Mouse (Mus musculus): ENCODE data around the gene Gm20388. TPM values are rescaled to one million over a fixed set of nuclear protein-coding genes. Genes with fewer than 3 reads are reported as not detected.

The Gm20388 gene
- polyA plus RNA-seq, 2 experiments = 8.5 TPM; not detected in 1

- Histone ChIP-seq H3K4me2 (ENCODE audit: low read depth) (no peak overlapping the region), H3K9me3 (ENCODE audit: control insufficient read depth, low read length) (no peaks in the 10 kb centered on the region), H3K27ac (no peak overlapping the region), H3K4me3 (ENCODE audit: insufficient read depth in 1 of 2, low read depth in 2 of 2, low read length in 2 of 2) (no peak overlapping the region), H3K36me3 (replicated peaks; ENCODE audit: control insufficient read depth, insufficient read depth, low read depth) (no peaks in the 10 kb centered on the region), H3K9ac (replicated peaks) (no peak overlapping the region), H3K4me1 (replicated peaks; ENCODE audit: control insufficient read depth in 2 of 2, insufficient read depth in 2 of 2, low read length in 1 of 2) (no peaks in the 10 kb centered on the region), H3K27me3 (ENCODE audit: control insufficient read depth, insufficient read depth, low read length) (no peaks in the 10 kb centered on the region)
- DNase-seq (ENCODE audit: low read depth in 3 of 3, low spot score in 3 of 3) = no peak
- 70% methylated on average over 8 of the region's 8 CpGs for WGBS (ENCODE audit: insufficient replicate concordance)
- TF ChIP-seq CTCF (IDR thresholded peaks at IDR 0.05; ENCODE audit: low read depth) (no peak), EP300 (IDR thresholded peaks at IDR 0.05; ENCODE audit: low read depth) (no peak)
- ATAC-seq (ENCODE audit: insufficient read depth) = no peak
These were observed 4242.1 kb downstream of the Gm20388 start for GRCm38 (mm10) chr8:124152771-124153170.

- no peaks in the 10 kb centered on the region for H3K27me3 ChIP-seq (ENCODE audit: control insufficient read depth, insufficient read depth, low read length)
- H3K4me2 ChIP-seq (ENCODE audit: low read depth) = no peak overlapping the region
- H3K36me3 ChIP-seq (replicated peaks; ENCODE audit: control insufficient read depth, insufficient read depth, low read depth) = no peaks in the 10 kb centered on the region
- TF ChIP-seq CTCF (IDR thresholded peaks at IDR 0.05; ENCODE audit: low read depth) (no peak), EP300 (IDR thresholded peaks at IDR 0.05; ENCODE audit: low read depth) (no peak)
- WGBS (ENCODE audit: insufficient replicate concordance) = 73% methylated on average over 7 of the region's 7 CpGs
- no peak overlapping the region for H3K4me3 ChIP-seq (ENCODE audit: insufficient read depth in 1 of 2, low read depth in 2 of 2, low read length in 2 of 2)
- no peaks in the 10 kb centered on the region for H3K9me3 ChIP-seq (ENCODE audit: control insufficient read depth, low read length)
- no peaks in the 10 kb centered on the region for H3K4me1 ChIP-seq (replicated peaks; ENCODE audit: control insufficient read depth in 2 of 2, insufficient read depth in 2 of 2, low read length in 1 of 2)
- H3K27ac ChIP-seq = no peak overlapping the region
- no peak for ATAC-seq (ENCODE audit: insufficient read depth)
- no peak for DNase-seq (ENCODE audit: low read depth in 3 of 3, low spot score in 3 of 3)
- no peak overlapping the region for H3K9ac ChIP-seq (replicated peaks)
These were observed 4245.7 kb downstream of the Gm20388 start for GRCm38 (mm10) chr8:124156324-124156723.

GRCm38 (mm10) chr8:124161683-124162082, 4251.0 kb downstream of the Gm20388 start:
- WGBS (ENCODE audit: insufficient replicate concordance) = 60% methylated on average over 5 of the region's 5 CpGs
- Histone ChIP-seq H3K27ac (no peak overlapping the region), H3K4me1 (replicated peaks; ENCODE audit: control insufficient read depth in 2 of 2, insufficient read depth in 2 of 2, low read length in 1 of 2) (no peaks in the 10 kb centered on the region), H3K9ac (replicated peaks) (no peak overlapping the region), H3K9me3 (ENCODE audit: control insufficient read depth, low read length) (no peaks in the 10 kb centered on the region), H3K27me3 (ENCODE audit: control insufficient read depth, insufficient read depth, low read length) (no peaks in the 10 kb centered on the region), H3K4me2 (ENCODE audit: low read depth) (no peak overlapping the region), H3K36me3 (replicated peaks; ENCODE audit: control insufficient read depth, insufficient read depth, low read depth) (no peaks in the 10 kb centered on the region), H3K4me3 (ENCODE audit: insufficient read depth in 1 of 2, low read depth in 2 of 2, low read length in 2 of 2) (no peak overlapping the region)
- no peak for DNase-seq (ENCODE audit: low read depth in 3 of 3, low spot score in 3 of 3)
- no peak for TF ChIP-seq CTCF (IDR thresholded peaks at IDR 0.05; ENCODE audit: low read depth)
- TF ChIP-seq EP300 (IDR thresholded peaks at IDR 0.05; ENCODE audit: low read depth) = no peak
- no peak for ATAC-seq (ENCODE audit: insufficient read depth)

- WGBS (ENCODE audit: insufficient replicate concordance) = 67% methylated on average over 5 of the region's 5 CpGs
These were observed 4252.6 kb downstream of the Gm20388 start for GRCm38 (mm10) chr8:124163258-124163657.

GRCm38 (mm10) chr8:124169749-124170148, 4259.1 kb downstream of the Gm20388 start:
- Histone ChIP-seq H3K27ac (no peak overlapping the region), H3K4me2 (ENCODE audit: low read depth) (no peak overlapping the region), H3K27me3 (ENCODE audit: control insufficient read depth, insufficient read depth, low read length) (no peaks in the 10 kb centered on the region), H3K9ac (replicated peaks) (no peak overlapping the region), H3K36me3 (replicated peaks; ENCODE audit: control insufficient read depth, insufficient read depth, low read depth) (no peaks in the 10 kb centered on the region), H3K9me3 (ENCODE audit: control insufficient read depth, low read length) (no peaks in the 10 kb centered on the region), H3K4me3 (ENCODE audit: insufficient read depth in 1 of 2, low read depth in 2 of 2, low read length in 2 of 2) (no peak overlapping the region), H3K4me1 (replicated peaks; ENCODE audit: control insufficient read depth in 2 of 2, insufficient read depth in 2 of 2, low read length in 1 of 2) (no peaks in the 10 kb centered on the region)
- no peak for DNase-seq (ENCODE audit: low read depth in 3 of 3, low spot score in 3 of 3)
- TF ChIP-seq EP300 (IDR thresholded peaks at IDR 0.05; ENCODE audit: low read depth) = no peak
- TF ChIP-seq CTCF (IDR thresholded peaks at IDR 0.05; ENCODE audit: low read depth) = no peak
- no peak for ATAC-seq (ENCODE audit: insufficient read depth)
- WGBS (ENCODE audit: insufficient replicate concordance) = 69% methylated on average over 7 of the region's 7 CpGs

More at GRCm38 (mm10) chr8:124163258-124163657, 4252.6 kb downstream of the Gm20388 start:
- H3K27ac ChIP-seq = no peak overlapping the region
- no peaks in the 10 kb centered on the region for H3K36me3 ChIP-seq (replicated peaks; ENCODE audit: control insufficient read depth, insufficient read depth, low read depth)
- DNase-seq (ENCODE audit: low read depth in 3 of 3, low spot score in 3 of 3) (no peak), ATAC-seq (ENCODE audit: insufficient read depth) (no peak)
- H3K4me2 ChIP-seq (ENCODE audit: low read depth) = no peak overlapping the region
- H3K4me3 ChIP-seq (ENCODE audit: insufficient read depth in 1 of 2, low read depth in 2 of 2, low read length in 2 of 2) = no peak overlapping the region
- H3K4me1 ChIP-seq (replicated peaks; ENCODE audit: control insufficient read depth in 2 of 2, insufficient read depth in 2 of 2, low read length in 1 of 2) = no peaks in the 10 kb centered on the region
- TF ChIP-seq EP300 (IDR thresholded peaks at IDR 0.05; ENCODE audit: low read depth) (no peak), CTCF (IDR thresholded peaks at IDR 0.05; ENCODE audit: low read depth) (no peak)
- H3K9ac ChIP-seq (replicated peaks) = no peak overlapping the region
- H3K27me3 ChIP-seq (ENCODE audit: control insufficient read depth, insufficient read depth, low read length) = no peaks in the 10 kb centered on the region
- no peaks in the 10 kb centered on the region for H3K9me3 ChIP-seq (ENCODE audit: control insufficient read depth, low read length)

All from liver, embryonic 14.5 days (tissue).